Mouse (Mus musculus): Measurements from ENCODE around the gene Csrnp2. TPM values are rescaled to one million over a fixed set of nuclear protein-coding genes. Genes with fewer than 3 reads are reported as not detected.
"Not testable (repeated sequence)": the region's sequence is repeated elsewhere in the genome, so short reads cannot be mapped to it uniquely, and the experiment has no call there.

Gene Csrnp2
- 44.7 and 45.7 TPM in 2 replicates for polyA plus RNA-seq (2015; fragmentation: Nextera tagmentation; extraction: Ambion mirVana)

DNA sequence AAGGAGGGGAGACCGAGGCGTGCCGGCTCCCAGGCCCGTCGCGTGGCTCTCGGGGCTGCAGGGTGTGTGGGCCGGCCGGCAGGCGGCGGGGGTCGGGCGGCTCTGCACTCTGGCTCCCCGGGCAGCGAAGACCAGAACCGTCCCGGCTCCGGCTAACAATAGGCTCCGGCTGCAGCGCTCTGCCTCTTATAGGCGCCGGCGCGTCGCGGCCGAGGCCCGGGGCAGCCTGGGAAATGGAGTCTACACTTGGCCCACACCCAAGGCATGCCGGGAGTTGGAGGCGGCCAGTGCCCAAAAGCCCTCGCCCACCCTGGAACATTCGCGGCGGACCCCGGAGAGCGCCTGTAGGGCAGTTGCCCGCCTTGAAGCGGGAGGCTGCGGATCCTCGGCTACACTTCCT is at the start of gene Csrnp2:
Csrnp2 (minus strand) TSS at position 387 of the 400 bp plus-strand sequence.
- Histone ChIP-seq H3K9me3 (no peaks in the 10 kb centered on the region), H3K27me3 (no peaks in the 10 kb centered on the region), H3K9ac (replicated peaks) (peak within 1 kb of the TSS; percentile 97), H3K27ac (peak within 1 kb of the TSS; percentile 99), H3K4me1 (replicated peaks) (peaks cover 41% of the 10 kb centered on the region), H3K36me3 (0 out of 2 replicates have a peak, but pooled peaks cover 4% of the 10 kb centered on the region), H3K4me3 (replicated peaks) (peak within 1 kb of the TSS; percentile 85), H3K4me2 (replicated peaks) (peak within 1 kb of the TSS; percentile 77)
- WGBS, result under 1% methylated on average over 40 of the region's 40 CpGs
- ATAC-seq, result peak; percentile 99

DNA sequence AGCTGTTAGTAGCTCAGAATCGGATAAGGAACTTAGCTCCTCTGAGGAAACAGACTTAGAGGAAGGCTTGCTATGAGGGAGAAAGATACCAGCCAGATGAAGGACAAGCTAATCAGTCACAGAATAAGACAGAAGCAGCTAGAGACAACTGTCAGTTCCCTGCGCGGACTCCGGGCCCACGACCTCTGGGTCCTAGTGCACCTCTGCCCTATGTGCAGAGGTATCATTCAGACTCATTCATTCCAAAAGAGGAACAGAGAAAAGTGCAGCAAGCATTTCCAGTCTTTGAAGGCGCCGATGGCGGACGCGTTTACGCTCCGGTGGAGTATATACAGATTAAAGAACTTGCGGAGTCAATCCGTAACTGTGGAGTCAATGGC is 48.4 kb upstream of the Csrnp2 start:
- not testable (repeated sequence) for H3K4me1 ChIP-seq (replicated peaks); H3K27ac ChIP-seq; H3K4me3 ChIP-seq (replicated peaks); H3K27me3 ChIP-seq; ATAC-seq; H3K4me2 ChIP-seq (replicated peaks); H3K9ac ChIP-seq (replicated peaks); H3K9me3 ChIP-seq
- peaks cover 47% of the 10 kb centered on the region for H3K36me3 ChIP-seq
- WGBS, result 97% methylated on average over 14 of the region's 14 CpGs

DNA sequence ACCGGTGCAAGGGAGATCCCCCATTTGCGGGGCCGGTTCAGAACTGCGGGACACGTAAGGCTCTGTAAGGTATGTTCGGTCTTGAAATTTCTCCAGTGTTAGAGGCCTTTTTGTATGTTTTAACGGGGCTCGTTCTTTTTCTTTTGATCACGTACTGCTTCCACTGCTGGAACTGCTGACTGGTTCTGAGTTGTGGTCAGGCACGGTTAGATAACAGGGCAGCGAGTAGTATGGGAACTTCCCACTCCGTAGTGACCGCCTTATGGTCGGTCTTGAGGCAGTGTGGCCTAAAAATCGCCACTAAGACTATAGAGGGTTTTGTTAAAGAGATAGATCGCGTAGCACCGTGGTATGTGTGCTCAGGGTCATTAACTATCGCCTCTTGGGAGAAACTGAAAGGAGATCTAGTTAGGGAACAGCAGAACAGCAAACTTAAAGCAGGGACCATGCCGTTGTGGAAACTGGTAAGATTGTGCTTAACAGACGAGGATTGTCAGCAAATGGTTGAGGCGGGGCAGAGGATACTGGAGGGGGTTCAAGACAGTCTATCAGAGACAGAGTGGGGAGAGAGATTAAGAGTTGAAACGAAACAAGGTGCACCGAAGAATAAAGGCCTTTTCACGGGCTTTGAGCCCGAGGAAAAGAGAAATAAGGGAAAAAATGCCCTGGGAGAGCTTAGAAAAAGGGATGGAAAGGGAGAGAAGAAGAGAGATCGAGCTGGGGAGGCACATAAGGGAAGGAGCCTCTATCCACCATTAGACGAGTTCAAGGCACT is 47.8 kb upstream of the Csrnp2 start:
- 97% methylated on average over 26 of the region's 28 CpGs for WGBS
- H3K4me3 ChIP-seq (replicated peaks); ATAC-seq; H3K27ac ChIP-seq; H3K4me2 ChIP-seq (replicated peaks); H3K9me3 ChIP-seq; H3K4me1 ChIP-seq (replicated peaks); H3K9ac ChIP-seq (replicated peaks); H3K27me3 ChIP-seq: not testable (repeated sequence)
- peaks cover 43% of the 10 kb centered on the region for H3K36me3 ChIP-seq

DNA sequence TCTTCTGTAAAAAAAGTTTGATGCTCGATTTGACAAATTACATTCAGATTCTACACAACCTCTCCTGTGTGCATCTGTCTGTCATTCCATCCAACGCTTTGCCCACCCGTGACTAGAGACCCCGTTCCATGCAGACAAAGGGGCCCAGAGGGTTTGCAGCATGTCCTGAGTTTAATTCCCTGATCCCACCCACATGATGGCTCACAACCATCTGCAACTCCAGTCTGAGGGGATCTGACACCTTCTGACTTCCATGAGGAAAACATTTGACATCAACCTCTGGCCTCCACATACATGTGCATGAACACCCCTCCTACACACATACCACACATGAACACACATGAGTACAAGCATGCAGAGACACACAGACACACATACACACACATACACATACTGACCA is 46.1 kb upstream of the Csrnp2 start:
- Histone ChIP-seq H3K9me3 (0 out of 2 replicates have a peak, but pooled peaks cover 3% of the 10 kb centered on the region), H3K4me3 (replicated peaks) (no peak overlapping the region), H3K4me2 (replicated peaks) (no peak overlapping the region), H3K9ac (replicated peaks) (no peak overlapping the region), H3K27me3 (no peaks in the 10 kb centered on the region), H3K36me3 (peaks cover 43% of the 10 kb centered on the region), H3K4me1 (replicated peaks) (no peaks in the 10 kb centered on the region), H3K27ac (no peak overlapping the region)
- 97% methylated on average over 4 of the region's 4 CpGs for WGBS
- ATAC-seq, result no peak

DNA sequence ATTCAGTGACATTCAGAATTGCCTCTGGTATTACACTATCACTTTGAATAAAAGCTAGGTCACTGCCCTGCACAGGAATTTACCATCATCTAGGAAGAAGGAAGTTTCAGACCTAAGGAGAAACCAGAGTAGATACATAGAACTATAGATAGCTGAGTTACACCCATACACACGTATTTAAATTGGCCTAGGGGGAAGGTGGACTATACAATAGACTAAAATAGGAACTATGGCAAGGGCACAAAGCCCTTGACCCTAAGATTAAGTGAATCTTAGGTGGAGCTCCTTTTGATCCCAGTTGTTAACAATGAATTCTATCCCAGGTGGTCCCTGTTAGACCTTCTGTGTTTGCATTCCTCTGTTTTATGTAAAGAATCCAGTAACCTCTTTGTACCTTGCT is 45.7 kb upstream of the Csrnp2 start:
- 89% methylated on average over 1 of the region's 1 CpGs for WGBS
- not testable (repeated sequence) for H3K9me3 ChIP-seq; H3K4me1 ChIP-seq (replicated peaks); H3K27ac ChIP-seq; H3K4me3 ChIP-seq (replicated peaks); H3K4me2 ChIP-seq (replicated peaks); H3K27me3 ChIP-seq; ATAC-seq; H3K9ac ChIP-seq (replicated peaks)
- H3K36me3 ChIP-seq, result peaks cover 43% of the 10 kb centered on the region

DNA sequence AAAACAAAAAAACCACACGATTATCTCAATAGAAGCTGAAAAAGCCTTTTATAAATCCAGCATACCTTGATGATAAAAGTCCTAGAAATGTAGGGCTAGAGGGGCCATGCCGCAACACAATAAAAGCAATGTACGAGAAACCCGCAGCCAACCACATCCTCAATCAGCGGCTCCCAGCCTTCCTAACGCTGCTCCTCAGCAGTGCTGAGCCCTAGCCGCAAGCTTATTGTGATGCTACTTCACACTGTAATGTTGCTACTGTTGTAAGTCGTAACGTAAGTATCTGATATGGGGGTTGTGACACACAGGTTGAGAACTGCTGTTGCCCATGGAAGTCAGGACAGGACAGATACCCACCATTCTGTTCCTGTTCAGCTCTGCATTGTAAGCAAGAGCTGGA is 44.1 kb upstream of the Csrnp2 start:
- Histone ChIP-seq H3K4me3 (replicated peaks) (no peak overlapping the region), H3K27ac (no peak overlapping the region), H3K4me1 (replicated peaks) (no peaks in the 10 kb centered on the region), H3K27me3 (no peaks in the 10 kb centered on the region), H3K9ac (replicated peaks) (no peak overlapping the region), H3K36me3 (peaks cover 54% of the 10 kb centered on the region), H3K9me3 (no peaks in the 10 kb centered on the region), H3K4me2 (replicated peaks) (no peak overlapping the region)
- no peak for ATAC-seq
- WGBS, result 96% methylated on average over 9 of the region's 9 CpGs

DNA sequence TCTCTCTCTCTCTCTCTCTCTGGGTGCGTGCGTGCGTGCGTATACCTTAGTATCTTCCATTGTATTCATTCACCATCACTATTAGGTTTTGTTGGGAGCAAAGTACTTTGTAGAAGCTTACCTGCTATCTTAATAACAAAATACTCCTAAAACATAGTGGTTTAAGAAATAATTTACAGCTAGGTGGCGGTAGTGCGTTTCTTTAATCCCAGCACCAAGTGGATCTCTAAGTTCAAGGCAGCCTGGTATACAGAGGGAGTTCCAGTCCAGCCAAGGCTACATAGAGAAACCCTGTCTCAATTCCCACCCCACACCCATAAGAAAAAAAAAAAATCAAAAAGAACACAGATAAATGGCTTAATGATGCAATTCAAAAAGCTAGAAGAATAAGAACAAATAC is 42.6 kb upstream of the Csrnp2 start:
- H3K4me2 ChIP-seq (replicated peaks), result no peak overlapping the region
- H3K4me3 ChIP-seq (replicated peaks), result no peak overlapping the region
- H3K27ac ChIP-seq, result no peak overlapping the region
- no peaks in the 10 kb centered on the region for H3K27me3 ChIP-seq
- no peak for ATAC-seq
- H3K9ac ChIP-seq (replicated peaks), result no peak overlapping the region
- no peaks in the 10 kb centered on the region for H3K9me3 ChIP-seq
- peaks cover 54% of the 10 kb centered on the region for H3K36me3 ChIP-seq
- WGBS, result 85% methylated on average over 6 of the region's 6 CpGs
- H3K4me1 ChIP-seq (replicated peaks), result no peaks in the 10 kb centered on the region

DNA sequence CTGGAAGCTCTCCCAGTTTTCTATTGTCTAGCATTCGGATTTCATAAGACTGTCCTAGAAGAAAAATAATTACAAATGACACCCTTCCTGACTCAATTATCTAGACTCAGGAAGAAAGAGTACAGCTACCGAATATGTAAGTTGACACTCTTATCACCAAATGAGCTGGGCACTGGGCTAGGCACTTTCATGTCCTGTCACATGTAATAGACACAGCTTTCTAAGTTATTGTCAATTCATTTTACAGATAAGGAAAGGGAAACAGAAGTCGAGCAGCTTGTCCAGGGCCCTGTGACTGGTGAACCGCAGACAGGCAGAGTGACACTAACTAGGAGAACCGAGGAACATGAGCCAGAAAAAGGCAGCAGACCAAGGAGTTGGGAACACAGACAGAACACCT is 32.6 kb upstream of the Csrnp2 start:
- H3K4me1 ChIP-seq (replicated peaks), result no peaks in the 10 kb centered on the region
- 90% methylated on average over 5 of the region's 5 CpGs for WGBS
- H3K36me3 ChIP-seq, result peaks cover 29% of the 10 kb centered on the region
- no peak overlapping the region for H3K4me2 ChIP-seq (replicated peaks)
- H3K4me3 ChIP-seq (replicated peaks), result no peak overlapping the region
- no peak for ATAC-seq
- H3K9me3 ChIP-seq, result no peaks in the 10 kb centered on the region
- no peak overlapping the region for H3K27ac ChIP-seq
- no peaks in the 10 kb centered on the region for H3K27me3 ChIP-seq
- no peak overlapping the region for H3K9ac ChIP-seq (replicated peaks)

DNA sequence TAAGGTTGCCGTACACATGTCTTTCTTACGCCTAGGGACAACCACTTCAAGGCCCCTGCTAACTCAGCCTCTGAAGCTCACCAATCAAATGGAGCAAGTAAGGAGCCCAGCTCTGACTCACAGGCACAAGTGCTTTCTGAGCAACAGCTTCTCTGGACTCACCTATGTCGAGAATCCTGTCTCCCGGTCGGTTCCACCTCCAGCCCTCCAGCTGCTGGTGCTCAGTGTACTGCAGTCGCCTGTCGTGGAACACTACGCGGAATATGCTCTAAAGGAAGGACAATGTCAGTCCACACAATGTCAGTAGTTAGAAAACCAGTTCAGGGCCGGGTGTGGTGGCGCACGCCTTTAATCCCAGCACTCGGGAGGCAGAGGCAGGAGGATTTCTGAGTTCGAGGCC is 30.1 kb upstream of the Csrnp2 start:
- H3K9me3 ChIP-seq, result no peaks in the 10 kb centered on the region
- H3K9ac ChIP-seq (replicated peaks), result no peak overlapping the region
- H3K4me1 ChIP-seq (replicated peaks), result no peaks in the 10 kb centered on the region
- 96% methylated on average over 14 of the region's 14 CpGs for WGBS
- H3K27ac ChIP-seq, result no peak overlapping the region
- peaks cover 47% of the 10 kb centered on the region for H3K36me3 ChIP-seq
- no peaks in the 10 kb centered on the region for H3K27me3 ChIP-seq
- no peak overlapping the region for H3K4me3 ChIP-seq (replicated peaks)
- no peak overlapping the region for H3K4me2 ChIP-seq (replicated peaks)
- ATAC-seq, result no peak

DNA sequence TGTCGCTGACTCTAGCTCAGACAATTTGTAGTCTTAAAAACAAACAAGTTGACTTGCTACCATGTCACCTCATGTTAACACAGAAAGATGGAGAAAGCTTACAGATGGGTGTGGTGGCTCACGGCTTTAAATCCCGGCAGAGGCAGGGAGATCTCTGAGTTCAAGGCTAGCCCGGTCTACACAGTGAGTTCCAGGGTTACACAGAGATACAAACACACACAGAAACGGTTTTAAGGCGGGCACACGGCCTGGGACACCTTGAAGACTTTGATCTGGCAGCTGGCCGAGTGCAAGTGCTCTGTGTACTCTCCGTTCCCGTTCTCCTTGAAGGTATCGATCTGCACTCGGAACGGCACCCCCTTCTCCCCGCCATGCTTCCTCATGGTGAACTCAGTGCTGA is 25.0 kb upstream of the Csrnp2 start:
- Histone ChIP-seq H3K9me3 (no peaks in the 10 kb centered on the region), H3K4me3 (replicated peaks) (no peak overlapping the region), H3K9ac (replicated peaks) (no peak overlapping the region), H3K4me2 (replicated peaks) (no peak overlapping the region), H3K27me3 (no peaks in the 10 kb centered on the region), H3K36me3 (peaks cover 75% of the 10 kb centered on the region), H3K4me1 (replicated peaks) (no peaks in the 10 kb centered on the region), H3K27ac (no peak overlapping the region)
- no peak for ATAC-seq
- 96% methylated on average over 14 of the region's 14 CpGs for WGBS

DNA sequence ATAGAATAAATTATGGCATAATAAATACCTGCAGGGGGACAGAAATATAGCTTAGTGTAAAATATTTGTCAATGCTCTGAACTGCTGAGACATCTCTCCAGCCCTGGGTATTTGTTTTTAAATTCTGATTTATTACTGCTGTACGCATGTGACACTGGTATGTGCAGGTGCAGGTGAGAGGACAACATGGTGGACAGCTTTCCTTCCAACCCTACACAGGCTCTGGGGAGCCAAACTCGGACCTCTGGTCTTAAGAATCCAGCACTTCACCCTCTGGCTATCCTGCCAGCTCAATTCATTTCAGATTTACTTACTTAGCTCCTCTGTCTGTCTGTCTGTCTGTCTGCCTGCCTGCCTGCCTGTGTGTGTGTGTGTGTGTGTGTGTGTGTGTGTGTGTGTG is 19.8 kb upstream of the Csrnp2 start:
- WGBS, result 95% methylated on average over 2 of the region's 2 CpGs
- no peak for ATAC-seq
- Histone ChIP-seq H3K27me3 (no peaks in the 10 kb centered on the region), H3K36me3 (peaks cover 88% of the 10 kb centered on the region), H3K27ac (no peak overlapping the region), H3K4me3 (replicated peaks) (no peak overlapping the region), H3K9me3 (no peaks in the 10 kb centered on the region), H3K9ac (replicated peaks) (no peak overlapping the region), H3K4me2 (replicated peaks) (no peak overlapping the region), H3K4me1 (replicated peaks) (no peaks in the 10 kb centered on the region)

DNA sequence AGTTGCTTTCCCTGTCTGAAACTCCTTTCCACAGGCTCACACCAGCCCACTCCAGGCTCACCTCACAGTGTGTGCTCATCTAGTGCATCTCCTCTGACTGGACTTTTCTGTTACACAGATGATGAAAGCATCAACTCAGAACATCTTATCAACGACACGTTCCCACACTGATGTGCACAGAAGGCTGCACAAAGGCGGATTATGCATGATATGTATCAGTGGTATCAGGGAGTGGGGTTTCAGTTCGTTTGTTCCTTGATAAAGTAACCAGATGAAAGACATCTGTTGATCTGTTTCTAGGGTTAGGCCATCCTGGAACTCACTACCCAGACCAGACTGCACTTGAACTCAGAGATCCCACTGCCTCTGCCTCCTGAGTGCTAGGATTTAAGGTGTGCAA is 18.1 kb upstream of the Csrnp2 start:
- Histone ChIP-seq H3K4me3 (replicated peaks) (no peak overlapping the region), H3K27ac (no peak overlapping the region), H3K9ac (replicated peaks) (no peak overlapping the region), H3K27me3 (no peaks in the 10 kb centered on the region), H3K9me3 (no peaks in the 10 kb centered on the region), H3K36me3 (peaks cover 86% of the 10 kb centered on the region), H3K4me1 (replicated peaks) (no peaks in the 10 kb centered on the region), H3K4me2 (replicated peaks) (no peak overlapping the region)
- ATAC-seq, result no peak
- WGBS, result 95% methylated on average over 4 of the region's 4 CpGs

DNA sequence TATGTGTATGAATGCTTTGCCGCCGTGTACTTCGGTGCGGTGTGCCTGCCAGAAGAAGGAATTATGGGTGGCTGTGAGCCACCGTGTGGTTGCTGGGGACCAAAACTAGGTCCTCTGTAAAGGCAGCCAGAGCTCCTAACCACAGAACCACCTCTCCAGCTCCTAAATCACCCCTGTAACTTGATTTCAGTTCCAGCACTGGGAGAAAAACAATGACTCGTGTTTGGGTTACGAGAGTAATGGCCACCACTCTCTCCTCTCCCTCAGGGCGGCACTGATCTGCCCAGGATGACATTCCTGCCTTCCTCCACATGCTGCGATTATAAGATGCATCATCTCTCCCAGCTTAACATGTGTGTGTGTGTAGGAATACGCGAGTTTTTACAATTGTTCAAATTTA is 14.8 kb upstream of the Csrnp2 start:
- no peak for ATAC-seq
- Histone ChIP-seq H3K27ac (no peak overlapping the region), H3K4me2 (replicated peaks) (no peak overlapping the region), H3K9me3 (no peaks in the 10 kb centered on the region), H3K36me3 (peaks cover 90% of the 10 kb centered on the region), H3K4me1 (replicated peaks) (no peaks in the 10 kb centered on the region), H3K4me3 (replicated peaks) (no peak overlapping the region), H3K27me3 (no peaks in the 10 kb centered on the region), H3K9ac (replicated peaks) (no peak overlapping the region)
- WGBS, result 95% methylated on average over 11 of the region's 11 CpGs

All from midbrain, embryonic 13.5 days (tissue).